Mouse (Mus musculus): ENCODE measurements around the gene Arhgap10. TPM values are rescaled to one million over a fixed set of nuclear protein-coding genes. Genes with fewer than 3 reads are reported as not detected.
A peak's percentile ranks its signal among the peaks of the same experiment; 100 is the strongest.

Gene Arhgap10
- polyA plus RNA-seq, 1 experiment from 2014 or later, result 26.1 TPM

- WGBS, result 88% methylated on average over 6 of the region's 6 CpGs
- Histone ChIP-seq H3K4me3 (no peak overlapping the region), H3K27me3 (replicated peaks; ENCODE audit: low read depth, poor library complexity, severe bottlenecking) (no peaks in the 10 kb centered on the region), H3K4me1 (no peaks in the 10 kb centered on the region), H3K9me3 (no peaks in the 10 kb centered on the region), H3K27ac (replicated peaks) (no peak overlapping the region), H3K36me3 (replicated peaks) (peaks cover 3% of the 10 kb centered on the region; the same call in 1 of the 2 replicates)
- DNase-seq (ENCODE audit: low spot score), result no peak
These were observed 206.0 kb downstream of the Arhgap10 start for GRCm38 (mm10) chr8:77311762-77312161.

- peaks cover 3% of the 10 kb centered on the region; the same call in 1 of the 2 replicates for H3K36me3 ChIP-seq (replicated peaks)
- 89% methylated on average over 10 of the region's 10 CpGs for WGBS
- no peaks in the 10 kb centered on the region for H3K9me3 ChIP-seq
- H3K4me3 ChIP-seq, result no peak overlapping the region
- H3K4me1 ChIP-seq, result no peaks in the 10 kb centered on the region
- DNase-seq (ENCODE audit: low spot score), result no peak
- no peak overlapping the region for H3K27ac ChIP-seq (replicated peaks)
- H3K27me3 ChIP-seq (replicated peaks; ENCODE audit: low read depth, poor library complexity, severe bottlenecking), result no peaks in the 10 kb centered on the region
These were observed 207.2 kb downstream of the Arhgap10 start for GRCm38 (mm10) chr8:77310541-77310940.

- H3K36me3 ChIP-seq (replicated peaks), result peaks cover 3% of the 10 kb centered on the region; the same call in 1 of the 2 replicates
- 82% methylated on average over 8 of the region's 8 CpGs for WGBS
- H3K4me3 ChIP-seq, result no peak overlapping the region
- no peaks in the 10 kb centered on the region for H3K27me3 ChIP-seq (replicated peaks; ENCODE audit: low read depth, poor library complexity, severe bottlenecking)
- no peaks in the 10 kb centered on the region for H3K4me1 ChIP-seq
- no peak for DNase-seq (ENCODE audit: low spot score)
- H3K27ac ChIP-seq (replicated peaks), result no peak overlapping the region
- H3K9me3 ChIP-seq, result no peaks in the 10 kb centered on the region
These were observed 207.7 kb downstream of the Arhgap10 start for GRCm38 (mm10) chr8:77310026-77310425.

GRCm38 (mm10) chr8:77294599-77294998 lies 223.2 kb downstream of the Arhgap10 start:
- H3K27ac ChIP-seq (replicated peaks), result no peak overlapping the region
- peaks cover 22% of the 10 kb centered on the region for H3K36me3 ChIP-seq (replicated peaks)
- 92% methylated on average over 11 of the region's 11 CpGs for WGBS

GRCm38 (mm10) chr8:77292649-77293048 lies 225.1 kb downstream of the Arhgap10 start:
- no peak for DNase-seq (ENCODE audit: low spot score)
- WGBS, result 77% methylated on average over 11 of the region's 11 CpGs
- H3K4me3 ChIP-seq, result no peak overlapping the region
- peaks cover 12% of the 10 kb centered on the region; the same call in 1 of the 2 replicates for H3K9me3 ChIP-seq
- peaks cover 22% of the 10 kb centered on the region for H3K36me3 ChIP-seq (replicated peaks)
- H3K27ac ChIP-seq (replicated peaks), result no peak overlapping the region
- H3K27me3 ChIP-seq (replicated peaks; ENCODE audit: low read depth, poor library complexity, severe bottlenecking), result no peaks in the 10 kb centered on the region
- H3K4me1 ChIP-seq, result 0 out of 2 replicates have a peak, but pooled peaks cover 7% of the 10 kb centered on the region

More at GRCm38 (mm10) chr8:77294599-77294998, 223.2 kb downstream of the Arhgap10 start:
- H3K4me1 ChIP-seq, result 0 out of 2 replicates have a peak, but pooled peaks cover 7% of the 10 kb centered on the region
- peaks cover 12% of the 10 kb centered on the region; the same call in 1 of the 2 replicates for H3K9me3 ChIP-seq
- H3K27me3 ChIP-seq (replicated peaks; ENCODE audit: low read depth, poor library complexity, severe bottlenecking), result no peaks in the 10 kb centered on the region
- H3K4me3 ChIP-seq, result no peak overlapping the region
- DNase-seq (ENCODE audit: low spot score), result no peak

GRCm38 (mm10) chr8:77292120-77292519 lies 225.6 kb downstream of the Arhgap10 start:
- DNase-seq (ENCODE audit: low spot score), result no peak
- 74% methylated on average over 4 of the region's 4 CpGs for WGBS
- Histone ChIP-seq H3K27me3 (replicated peaks; ENCODE audit: low read depth, poor library complexity, severe bottlenecking) (no peaks in the 10 kb centered on the region), H3K27ac (replicated peaks) (no peak overlapping the region), H3K4me3 (no peak overlapping the region), H3K9me3 (peaks cover 12% of the 10 kb centered on the region; the same call in 1 of the 2 replicates), H3K36me3 (replicated peaks) (peaks cover 18% of the 10 kb centered on the region), H3K4me1 (0 out of 2 replicates have a peak, but pooled peaks cover 7% of the 10 kb centered on the region)

- no peaks in the 10 kb centered on the region for H3K9me3 ChIP-seq
- no peak overlapping the region for H3K4me3 ChIP-seq
- DNase-seq (ENCODE audit: low spot score), result no peak
- no peaks in the 10 kb centered on the region for H3K36me3 ChIP-seq (replicated peaks)
- 0 out of 2 replicates have a peak, but pooled peaks cover 7% of the 10 kb centered on the region for H3K4me1 ChIP-seq
- WGBS, result 92% methylated on average over 12 of the region's 12 CpGs
- no peak overlapping the region for H3K27ac ChIP-seq (replicated peaks)
- no peaks in the 10 kb centered on the region for H3K27me3 ChIP-seq (replicated peaks; ENCODE audit: low read depth, poor library complexity, severe bottlenecking)
These were observed 229.3 kb downstream of the Arhgap10 start for GRCm38 (mm10) chr8:77288492-77288891.

- H3K36me3 ChIP-seq (replicated peaks), result no peaks in the 10 kb centered on the region
- H3K4me1 ChIP-seq, result 0 out of 2 replicates have a peak, but pooled peaks cover 5% of the 10 kb centered on the region
- DNase-seq (ENCODE audit: low spot score), result no peak
- WGBS, result 74% methylated on average over 3 of the region's 3 CpGs
- no peak overlapping the region for H3K27ac ChIP-seq (replicated peaks)
- H3K4me3 ChIP-seq, result no peak overlapping the region
- H3K9me3 ChIP-seq, result no peaks in the 10 kb centered on the region
- no peaks in the 10 kb centered on the region for H3K27me3 ChIP-seq (replicated peaks; ENCODE audit: low read depth, poor library complexity, severe bottlenecking)
These were observed 229.7 kb downstream of the Arhgap10 start for GRCm38 (mm10) chr8:77288065-77288464.

- no peak overlapping the region for H3K4me3 ChIP-seq
- H3K4me1 ChIP-seq, result peaks cover 24% of the 10 kb centered on the region
- H3K27me3 ChIP-seq (replicated peaks; ENCODE audit: low read depth, poor library complexity, severe bottlenecking), result no peaks in the 10 kb centered on the region
- DNase-seq (ENCODE audit: low spot score), result no peak
- H3K36me3 ChIP-seq (replicated peaks), result no peaks in the 10 kb centered on the region
- no peak overlapping the region for H3K27ac ChIP-seq (replicated peaks)
- H3K9me3 ChIP-seq, result no peaks in the 10 kb centered on the region
- WGBS, result 89% methylated on average over 3 of the region's 3 CpGs
These were observed 233.3 kb downstream of the Arhgap10 start for GRCm38 (mm10) chr8:77284473-77284872.

GRCm38 (mm10) chr8:77282605-77283236 lies 235.0 kb downstream of the Arhgap10 start:
- 86% methylated on average over 7 of the region's 7 CpGs for WGBS

GRCm38 (mm10) chr8:77279977-77280376 lies 237.8 kb downstream of the Arhgap10 start:
- Histone ChIP-seq H3K36me3 (replicated peaks) (peaks cover 5% of the 10 kb centered on the region; the same call in 1 of the 2 replicates), H3K4me1 (peaks cover 26% of the 10 kb centered on the region), H3K27ac (replicated peaks) (no peak overlapping the region), H3K27me3 (replicated peaks; ENCODE audit: low read depth, poor library complexity, severe bottlenecking) (no peaks in the 10 kb centered on the region), H3K4me3 (no peak overlapping the region), H3K9me3 (no peaks in the 10 kb centered on the region)
- 39% methylated on average over 3 of the region's 3 CpGs for WGBS
- peak; percentile 24 for DNase-seq (ENCODE audit: low spot score)

More at GRCm38 (mm10) chr8:77282605-77283236, 235.0 kb downstream of the Arhgap10 start:
- Histone ChIP-seq H3K4me3 (no peak overlapping the region), H3K4me1 (peaks cover 26% of the 10 kb centered on the region), H3K36me3 (replicated peaks) (no peaks in the 10 kb centered on the region), H3K9me3 (no peaks in the 10 kb centered on the region), H3K27ac (replicated peaks) (no peak overlapping the region), H3K27me3 (replicated peaks; ENCODE audit: low read depth, poor library complexity, severe bottlenecking) (no peaks in the 10 kb centered on the region)
- no peak for DNase-seq (ENCODE audit: low spot score)

GRCm38 (mm10) chr8:77278246-77278645 lies 239.5 kb downstream of the Arhgap10 start:
- Histone ChIP-seq H3K9me3 (no peaks in the 10 kb centered on the region), H3K27ac (replicated peaks) (no peak overlapping the region), H3K36me3 (replicated peaks) (peaks cover 5% of the 10 kb centered on the region; the same call in 1 of the 2 replicates), H3K4me1 (peaks cover 26% of the 10 kb centered on the region), H3K27me3 (replicated peaks; ENCODE audit: low read depth, poor library complexity, severe bottlenecking) (no peaks in the 10 kb centered on the region), H3K4me3 (no peak overlapping the region)
- WGBS, result 94% methylated on average over 4 of the region's 4 CpGs
- no peak for DNase-seq (ENCODE audit: low spot score)

- 87% methylated on average over 10 of the region's 10 CpGs for whole genome bisulfite sequencing
- Histone ChIP-seq H3K27me3 (replicated peaks; ENCODE audit: low read depth, poor library complexity, severe bottlenecking) (no peaks in the 10 kb centered on the region), H3K4me3 (no peak overlapping the region), H3K27ac (replicated peaks) (no peak overlapping the region), H3K36me3 (replicated peaks) (peaks cover 5% of the 10 kb centered on the region; the same call in 1 of the 2 replicates), H3K4me1 (peaks cover 17% of the 10 kb centered on the region), H3K9me3 (no peaks in the 10 kb centered on the region)
- DNase-seq (ENCODE audit: low spot score), result no peak
These were observed 240.9 kb downstream of the Arhgap10 start for GRCm38 (mm10) chr8:77276827-77277226.
